8 mouse cellular contexts compared by ENCODE assay signal in the genomic region with DNA sequence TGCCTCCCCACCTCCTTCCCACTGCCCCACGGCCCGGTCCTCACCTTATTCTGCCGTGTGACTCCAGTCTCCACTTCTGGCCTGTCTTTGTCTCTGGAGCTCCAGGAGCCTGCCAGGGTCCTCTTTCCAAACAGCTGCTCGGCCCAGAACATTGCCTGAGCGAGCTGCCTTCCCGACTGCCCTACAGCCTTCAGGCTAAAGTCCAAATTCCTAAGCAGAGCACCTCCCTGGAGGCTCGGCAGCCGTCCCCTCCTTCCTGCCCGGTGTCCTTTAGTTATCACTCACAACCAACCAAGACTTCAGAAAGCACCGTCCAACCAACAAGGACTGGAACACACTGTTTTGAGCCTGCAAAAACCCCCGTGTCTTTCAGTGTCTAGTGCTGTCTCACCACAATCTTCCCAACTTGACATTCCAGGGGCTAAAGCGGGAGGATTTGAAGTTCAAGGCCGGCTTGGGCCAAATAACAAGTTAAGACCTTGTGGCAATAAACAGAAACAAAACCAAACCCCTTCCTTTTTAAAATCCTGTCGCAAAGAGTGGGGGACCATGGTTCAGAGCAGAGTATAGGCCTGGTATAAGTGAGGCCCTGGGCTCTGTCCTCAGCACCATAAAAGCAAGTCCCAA. TPM values are rescaled to one million over a fixed set of nuclear protein-coding genes. Genes with fewer than 3 reads are reported as not detected.
DNase-seq lines count a peak whose midpoint lies in the region; ATAC-seq lines count a peak whose summit lies in the region.

Gene Kifc3, minus strand, starts transcription at position 164 of the 627 bp plus-strand sequence.

- intact Hi-C loops in left cerebral cortex, postnatal 4 days (cut with DNase I) = loop anchor here (10.0 kb wide), 3 partner anchors 68 to 258 kb away; no protein-coding TSS in a partner anchor

- no peak within 1 kb of the TSS for H3K4me2 ChIP-seq in embryonic facial prominence, embryonic 15.5 days (replicated peaks)
- H3K4me2 ChIP-seq in intestine, embryonic 14.5 days (ENCODE audit: low read length) = peak within 1 kb of the TSS; percentile 22

- DNase-seq in ovary, adult 18-20 months (ENCODE audit: low spot score) = peak; percentile 36
- DNase-seq in ovary, postnatal 14 days (ENCODE audit: low spot score) = no peak
- DNase-seq in intestine, embryonic 14.5 days (ENCODE audit: low spot score) = peak; percentile 67
- no peak for DNase-seq in left cerebral cortex, postnatal 4 days
- peak; percentile 39 for DNase-seq in urinary bladder, postnatal 36 days (ENCODE audit: low spot score in 2 of 2)
- DNase-seq in thymus, postnatal 36 days = no peak
- DNase-seq in thymus, postnatal 14 days = no peak

- no peaks in the 10 kb centered on the region for H3K9me3 ChIP-seq in embryonic facial prominence, embryonic 15.5 days (replicated peaks)
- no peaks in the 10 kb centered on the region for H3K9me3 ChIP-seq in intestine, embryonic 14.5 days (ENCODE audit: control insufficient read depth, low read length)

- no peaks in the 10 kb centered on the region for H3K27me3 ChIP-seq in embryonic facial prominence, embryonic 15.5 days
- no peaks in the 10 kb centered on the region for H3K27me3 ChIP-seq in intestine, embryonic 14.5 days (replicated peaks; ENCODE audit: control insufficient read depth, insufficient read depth, low read length)

- no peaks in the 10 kb centered on the region for H3K36me3 ChIP-seq in embryonic facial prominence, embryonic 15.5 days
- no peaks in the 10 kb centered on the region for H3K36me3 ChIP-seq in intestine, embryonic 14.5 days (ENCODE audit: control insufficient read depth, insufficient read depth, low read length)

- no peak within 1 kb of the TSS for H3K27ac ChIP-seq in embryonic facial prominence, embryonic 15.5 days (replicated peaks)
- no peak within 1 kb of the TSS; the same call in 1 of the 2 replicates for H3K27ac ChIP-seq in intestine, embryonic 14.5 days (ENCODE audit: low read depth)

- no peak for ATAC-seq in embryonic facial prominence, embryonic 15.5 days (ENCODE audit: insufficient number of reproducible peaks, low FRiP score, low TSS enrichment, low read depth)
- 0 out of 2 replicates have a peak, but pooled peaks have one; percentile 61 for ATAC-seq in intestine, embryonic 14.5 days (replicated peaks; ENCODE audit: low FRiP score, low TSS enrichment, low read depth)

- no peaks in the 10 kb centered on the region for H3K4me1 ChIP-seq in embryonic facial prominence, embryonic 15.5 days
- H3K4me1 ChIP-seq in intestine, embryonic 14.5 days (replicated peaks; ENCODE audit: control insufficient read depth, insufficient read depth, low read length) = no peaks in the 10 kb centered on the region

- 43% methylated on average over 14 of the region's 14 CpGs for WGBS in embryonic facial prominence, embryonic 15.5 days
- WGBS in intestine, embryonic 14.5 days = 46% methylated on average over 14 of the region's 14 CpGs

- no peak within 1 kb of the TSS for H3K9ac ChIP-seq in embryonic facial prominence, embryonic 15.5 days
- H3K9ac ChIP-seq in intestine, embryonic 14.5 days (ENCODE audit: low read length) = no peak within 1 kb of the TSS

- no peak within 1 kb of the TSS for H3K4me3 ChIP-seq in embryonic facial prominence, embryonic 15.5 days (replicated peaks)
- H3K4me3 ChIP-seq in intestine, embryonic 14.5 days (ENCODE audit: low read depth, low read length) = no peak within 1 kb of the TSS

RNA-seq across cellular contexts. Expression of gene Kifc3, which starts in this region (rescaled TPM):
- polyA plus RNA-seq in embryonic facial prominence, embryonic 15.5 days (2015; fragmentation: Nextera tagmentation; extraction: Ambion mirVana) = 17.6 and 17.9 TPM in 2 replicates
- polyA plus RNA-seq in intestine, embryonic 14.5 days (2014; fragmentation: Nextera tagmentation; extraction: Ambion mirVana) = 11.6 and 21.6 TPM in 2 replicates
- total RNA-seq in left cerebral cortex, postnatal 4 days (2021) = 10 to 100 TPM; 63.7 to 65.7 TPM

Comparison
In these comparisons a context has a peak if more than half of its experiments do, and no peak if none do; other contexts are left out.
1. DNase-seq: peak in ovary, adult 18-20 months (single experiment), intestine, embryonic 14.5 days (single experiment) and urinary bladder, postnatal 36 days (2 of 2); none in ovary, postnatal 14 days (single experiment), left cerebral cortex, postnatal 4 days (single experiment), thymus, postnatal 36 days (0 of 2) and thymus, postnatal 14 days (single experiment).